Comparison of ENCODE assay signal across 9 mouse cellular contexts in the genomic region with DNA sequence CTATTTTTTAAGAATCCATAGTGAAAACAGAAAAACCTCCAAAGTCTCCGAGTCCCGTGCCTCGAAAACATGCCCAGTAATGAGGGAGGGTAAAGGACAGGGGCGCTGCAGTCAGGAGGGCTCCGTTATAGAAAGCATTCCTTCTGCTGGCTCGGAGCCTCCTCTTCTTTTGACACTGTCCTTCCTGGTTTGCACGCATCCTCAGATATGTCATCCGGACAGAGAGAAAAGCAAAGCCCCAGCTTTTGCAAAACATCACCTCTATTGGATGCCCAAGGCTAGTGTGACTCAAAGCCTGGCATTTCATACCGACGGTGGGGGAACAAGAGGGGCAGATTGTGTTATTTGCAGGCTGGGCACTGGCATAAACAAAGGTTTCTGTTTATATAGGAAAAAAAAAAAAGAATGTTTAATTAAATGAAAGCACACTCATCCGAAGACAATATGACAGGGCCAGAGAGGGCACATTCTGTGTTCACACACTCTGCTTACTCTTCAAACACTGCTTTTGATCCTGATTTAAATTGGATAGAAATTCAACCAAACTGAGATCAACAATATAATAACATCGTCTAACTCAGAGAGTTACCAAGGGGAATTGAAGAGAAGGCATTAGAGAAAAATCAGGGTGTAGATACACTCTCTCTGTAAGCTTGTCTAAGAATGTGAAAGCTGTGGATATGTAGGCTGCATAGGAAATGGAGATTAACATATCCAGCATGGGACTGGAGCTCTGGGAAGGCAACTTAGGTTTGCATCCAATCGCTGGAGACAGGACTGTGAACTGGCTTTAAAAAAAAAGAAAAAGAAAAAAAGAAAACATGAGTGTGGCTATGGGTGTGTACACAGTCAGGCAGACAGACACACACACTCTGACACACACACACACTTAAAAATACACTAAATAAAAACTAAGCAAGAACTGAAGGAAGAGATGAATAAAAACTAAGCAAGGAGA.
DNase-seq lines count a peak whose midpoint lies in the region; ATAC-seq and TF ChIP-seq lines count a peak whose summit lies in the region.
"Had no signal": no experiment of that assay in that cellular context is flagged by ENCODE, and none has a peak within 500 bp of the region (broad histone marks: within the 10 kb centered on the region; RNA-seq: fewer than 3 reads in every experiment).

No protein-coding gene starts in this region.

- no peak overlapping the region for H3K4me2 ChIP-seq in intestine, embryonic 14.5 days (ENCODE audit: low read length)
- H3K4me2 ChIP-seq in intestine, postnatal 0 days (replicated peaks; ENCODE audit: low read depth), result no peak overlapping the region
- H3K4me2 ChIP-seq in intestine, embryonic 16.5 days (ENCODE audit: low read depth, low read length), result no peak overlapping the region
- H3K4me2 ChIP-seq: limb, embryonic 15.5 days had no signal

- no peak for TF ChIP-seq CTCF in intestine, postnatal 0 days (IDR thresholded peaks at IDR 0.05; ENCODE audit: low read depth)

- no peak for DNase-seq in intestine, embryonic 14.5 days (ENCODE audit: low spot score)
- DNase-seq in adrenal gland, adult (ENCODE audit: inconsistent age in 2 of 2, low spot score in 1 of 2), result peak; percentile 3 to 77
- DNase-seq in brain, adult 2 months (ENCODE audit: low read depth, low spot score), result peak; percentile 7
- no peak for DNase-seq in kidney, adult 11 months
- DNase-seq in layer of hippocampus, adult 9-10 months (ENCODE audit: low spot score), result no peak
- DNase-seq in natural killer cell, adult 2 months (ENCODE audit: low spot score in 2 of 2), result no peak

- H3K4me3 ChIP-seq in intestine, embryonic 14.5 days (ENCODE audit: low read depth, low read length), result no peak overlapping the region
- H3K4me3 ChIP-seq in intestine, postnatal 0 days (ENCODE audit: low read depth, low read length), result no peak overlapping the region
- no peak overlapping the region for H3K4me3 ChIP-seq in intestine, embryonic 16.5 days (ENCODE audit: low read length)
- H3K4me3 ChIP-seq: limb, embryonic 15.5 days had no signal

- WGBS in intestine, embryonic 14.5 days, result 49% methylated on average over 13 of the region's 13 CpGs
- WGBS in intestine, postnatal 0 days, result 56% methylated on average over 13 of the region's 13 CpGs
- 50% methylated on average over 13 of the region's 13 CpGs for WGBS in intestine, embryonic 16.5 days

- H3K9me3 ChIP-seq in intestine, embryonic 14.5 days (ENCODE audit: control insufficient read depth, low read length), result no peaks in the 10 kb centered on the region
- no peaks in the 10 kb centered on the region for H3K9me3 ChIP-seq in intestine, postnatal 0 days (ENCODE audit: control insufficient read depth)
- H3K9me3 ChIP-seq in intestine, embryonic 16.5 days (ENCODE audit: control insufficient read depth, low read length), result no peaks in the 10 kb centered on the region
- H3K9me3 ChIP-seq: limb, embryonic 15.5 days had no signal

- 0 out of 2 replicates have a peak, but pooled peaks cover 5% of the 10 kb centered on the region for H3K4me1 ChIP-seq in intestine, embryonic 14.5 days (replicated peaks; ENCODE audit: control insufficient read depth, insufficient read depth, low read length)
- no peaks in the 10 kb centered on the region for H3K4me1 ChIP-seq in intestine, postnatal 0 days (replicated peaks; ENCODE audit: control insufficient read depth, insufficient read depth, low read length)
- H3K4me1 ChIP-seq in intestine, embryonic 16.5 days (ENCODE audit: control insufficient read depth, insufficient read depth, low read length), result no peaks in the 10 kb centered on the region
- H3K4me1 ChIP-seq: limb, embryonic 15.5 days had no signal

- H3K36me3 ChIP-seq in intestine, embryonic 14.5 days (ENCODE audit: control insufficient read depth, insufficient read depth, low read length), result no peaks in the 10 kb centered on the region
- no peaks in the 10 kb centered on the region for H3K36me3 ChIP-seq in intestine, postnatal 0 days (ENCODE audit: control insufficient read depth, insufficient read depth)
- no peaks in the 10 kb centered on the region for H3K36me3 ChIP-seq in intestine, embryonic 16.5 days (ENCODE audit: control insufficient read depth, insufficient read depth, low read length)
- H3K36me3 ChIP-seq: limb, embryonic 15.5 days had no signal

- H3K27me3 ChIP-seq in intestine, embryonic 14.5 days (replicated peaks; ENCODE audit: control insufficient read depth, insufficient read depth, low read length), result no peaks in the 10 kb centered on the region
- no peaks in the 10 kb centered on the region for H3K27me3 ChIP-seq in intestine, postnatal 0 days (replicated peaks; ENCODE audit: control insufficient read depth, insufficient read depth, low read length)
- H3K27me3 ChIP-seq in intestine, embryonic 16.5 days (replicated peaks; ENCODE audit: control insufficient read depth, insufficient read depth, low read length), result no peaks in the 10 kb centered on the region
- H3K27me3 ChIP-seq: limb, embryonic 15.5 days had no signal

- H3K9ac ChIP-seq in intestine, embryonic 14.5 days (ENCODE audit: low read length), result no peak overlapping the region
- H3K9ac ChIP-seq in intestine, postnatal 0 days (ENCODE audit: low read depth, low read length), result no peak overlapping the region
- no peak overlapping the region for H3K9ac ChIP-seq in intestine, embryonic 16.5 days (ENCODE audit: low read depth, low read length)
- H3K9ac ChIP-seq: limb, embryonic 15.5 days had no signal

- peak; percentile 50; the same call in 1 of the 2 replicates for ATAC-seq in intestine, embryonic 14.5 days (replicated peaks; ENCODE audit: low FRiP score, low TSS enrichment, low read depth)
- no peak for ATAC-seq in intestine, postnatal 0 days
- peak; percentile 53 for ATAC-seq in intestine, embryonic 16.5 days

- H3K27ac ChIP-seq in intestine, embryonic 14.5 days (ENCODE audit: low read depth), result no peak overlapping the region
- H3K27ac ChIP-seq in intestine, postnatal 0 days (ENCODE audit: low read depth, low read length), result no peak overlapping the region
- H3K27ac ChIP-seq in intestine, embryonic 16.5 days (ENCODE audit: low read length), result no peak overlapping the region
- H3K27ac ChIP-seq: limb, embryonic 15.5 days had no signal

Comparison
In these comparisons a context has a peak if more than half of its experiments do, and no peak if none do; other contexts are left out.
1. DNase-seq: peak in adrenal gland, adult (2 of 2) and brain, adult 2 months (single experiment); none in intestine, embryonic 14.5 days (single experiment), kidney, adult 11 months (single experiment), layer of hippocampus, adult 9-10 months (single experiment) and natural killer cell, adult 2 months (0 of 2).